Mouse (Mus musculus) limb, embryonic 14.5 days (tissue): ENCODE measurements around the gene Usp47. TPM values are rescaled to one million over a fixed set of nuclear protein-coding genes. Genes with fewer than 3 reads are reported as not detected.

Experiments used
- ATAC-seq: fragments of 200-750 bp; cut with Nextera tagmentation; 2 replicates; pipeline ENCODE4 v1.8.0; 2017; ENCODE audit warnings: low read depth, moderate number of reproducible peaks, moderate TSS enrichment; ENCODE audit not compliant: low FRiP score
- DNase-seq: peaks from one replicate; pipeline ENCODE4 v3.0.0-alpha.2; 2015; ENCODE audit warnings: low spot score
- H3K27ac ChIP-seq: fragments of 300-500 bp; sonication (generic); replicated peaks from 2 replicates; pipeline ENCODE4 v1.5.1; 2014; ENCODE audit warnings: low read depth, mild to moderate bottlenecking, low read length, moderate library complexity, mixed read lengths
- H3K27me3 ChIP-seq: fragments of 300-500 bp; sonication (generic); 2 replicates; pipeline ENCODE4 v1.6.1; 2014; ENCODE audit warnings: low read length, mixed read lengths; ENCODE audit not compliant: control insufficient read depth, insufficient read depth
- H3K36me3 ChIP-seq: fragments of 300-500 bp; sonication (generic); 2 replicates; pipeline ENCODE4 v1.6.1; 2014; ENCODE audit warnings: mild to moderate bottlenecking, low read length, moderate library complexity, mixed read lengths; ENCODE audit not compliant: control insufficient read depth, insufficient read depth
- H3K4me1 ChIP-seq: fragments of 300-500 bp; sonication (generic); 2 replicates; pipeline ENCODE4 v1.6.1; 2014; ENCODE audit warnings: antibody characterized with exemption, low read length, mixed read lengths; ENCODE audit not compliant: control insufficient read depth, insufficient read depth
- H3K4me2 ChIP-seq: fragments of 300-500 bp; sonication (generic); replicated peaks from 2 replicates; pipeline ENCODE4 v1.6.1; 2014; ENCODE audit warnings: low read depth, mild to moderate bottlenecking, low read length, moderate library complexity; ENCODE audit not compliant: severe bottlenecking
- H3K4me3 ChIP-seq: fragments of 300-500 bp; sonication (generic); replicated peaks from 2 replicates; pipeline ENCODE4 v1.5.1; 2014; ENCODE audit warnings: low read length
- H3K9ac ChIP-seq: fragments of 300-500 bp; sonication (generic); 2 replicates; pipeline ENCODE4 v1.6.1; 2014; ENCODE audit warnings: mild to moderate bottlenecking, low read depth, low read length, moderate library complexity; ENCODE audit not compliant: severe bottlenecking
- H3K9me3 ChIP-seq: fragments of 300-500 bp; sonication (generic); 2 replicates; pipeline ENCODE4 v1.6.1; 2016; ENCODE audit warnings: low read length; ENCODE audit not compliant: control insufficient read depth
- POLR2A ChIP-seq: fragments of 200-500 bp; IDR thresholded peaks from 2 replicates; pipeline ENCODE4 v1.8.0; 2012; ENCODE audit warnings: inconsistent platforms, mild to moderate bottlenecking, moderate library complexity, borderline replicate concordance; ENCODE audit not compliant: insufficient read depth, insufficient read length; ENCODE audit errors: extremely low read depth
- WGBS: fragments of 180-500 bp; shearing (Covaris S2); extraction: QIAGEN DNeasy Blood & Tissue Kit; methylation state at CpG from one replicate; pipeline ENCODE4 v1.1.7; 2014; 5-methylcytosine and 5-hydroxymethylcytosine counted together
- polyA plus RNA-seq, 2 experiments: library from polyadenylated mRNA; depleted of rRNA in 1 of 2; stranded (reverse) in 1 of 2; unstranded in 1 of 2; fragments of >200 nt; fragmentation: Nextera tagmentation in 1 of 2; extraction: Ambion mirVana in 1 of 2; gene quantifications; 2 replicates each; pipeline versions ENCODE4 v1.2.1 to v1.2.3; 2012 to 2014

The Usp47 gene
- polyA plus RNA-seq, 2 experiments = 51.9 to 81.2 TPM

DNA sequence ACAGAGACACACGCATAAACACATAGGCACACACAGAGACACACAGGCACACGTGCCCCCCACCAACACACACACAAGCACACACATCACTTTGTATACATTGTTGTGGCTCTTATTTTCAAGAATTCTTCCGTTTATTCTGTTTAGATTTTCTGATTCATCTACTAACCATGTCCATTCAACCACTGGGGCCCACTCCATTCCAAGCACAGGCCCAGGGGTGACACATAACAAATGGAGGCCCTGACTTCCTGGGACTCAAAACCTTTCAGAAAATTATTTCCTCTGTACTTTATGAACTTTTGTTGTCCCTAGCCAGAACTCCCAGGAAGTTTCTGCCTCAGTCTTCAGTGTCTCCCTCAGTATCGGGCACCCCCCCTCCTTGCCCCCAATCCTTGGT lies 111.9 kb downstream of the Usp47 start:
- ATAC-seq (no peak), DNase-seq (no peak)
- Histone ChIP-seq H3K9me3 (no peaks in the 10 kb centered on the region), H3K27me3 (no peaks in the 10 kb centered on the region), H3K36me3 (no peaks in the 10 kb centered on the region; the same call in 1 of the 2 replicates), H3K27ac (no peak overlapping the region), H3K4me2 (no peak overlapping the region), H3K4me1 (peaks cover 4% of the 10 kb centered on the region; the same call in 1 of the 2 replicates), H3K4me3 (no peak overlapping the region), H3K9ac (no peak overlapping the region)
- no peak for TF ChIP-seq POLR2A
- WGBS = 84% methylated on average over 4 of the region's 4 CpGs

DNA sequence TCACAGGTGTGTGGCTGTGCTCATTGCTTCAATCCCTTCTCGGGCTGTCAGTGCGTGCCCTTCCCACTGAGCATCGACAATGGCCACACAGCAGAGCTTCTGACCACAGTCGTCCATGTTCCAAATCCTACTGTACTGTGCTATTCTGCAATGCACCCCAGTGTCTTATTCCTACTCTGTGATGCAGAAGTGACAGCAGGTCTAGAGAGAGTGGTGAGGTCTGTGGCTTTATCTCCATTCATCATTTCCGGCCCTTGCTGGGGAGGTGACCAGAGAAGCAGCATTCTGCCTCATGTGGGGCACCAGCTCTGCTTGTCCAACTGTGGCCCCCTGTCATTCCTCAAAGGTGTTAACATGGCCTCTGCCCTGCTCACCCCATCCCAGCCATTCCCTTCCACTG lies 113.2 kb downstream of the Usp47 start:
- H3K4me1 ChIP-seq = peaks cover 4% of the 10 kb centered on the region; the same call in 1 of the 2 replicates
- H3K27ac ChIP-seq = no peak overlapping the region
- ATAC-seq = no peak
- no peak overlapping the region for H3K9ac ChIP-seq
- no peak overlapping the region for H3K4me2 ChIP-seq
- H3K27me3 ChIP-seq = no peaks in the 10 kb centered on the region
- no peak for DNase-seq
- 74% methylated on average over 5 of the region's 5 CpGs for WGBS
- no peak overlapping the region for H3K4me3 ChIP-seq
- no peak for TF ChIP-seq POLR2A
- no peaks in the 10 kb centered on the region for H3K9me3 ChIP-seq
- no peaks in the 10 kb centered on the region; the same call in 1 of the 2 replicates for H3K36me3 ChIP-seq

DNA sequence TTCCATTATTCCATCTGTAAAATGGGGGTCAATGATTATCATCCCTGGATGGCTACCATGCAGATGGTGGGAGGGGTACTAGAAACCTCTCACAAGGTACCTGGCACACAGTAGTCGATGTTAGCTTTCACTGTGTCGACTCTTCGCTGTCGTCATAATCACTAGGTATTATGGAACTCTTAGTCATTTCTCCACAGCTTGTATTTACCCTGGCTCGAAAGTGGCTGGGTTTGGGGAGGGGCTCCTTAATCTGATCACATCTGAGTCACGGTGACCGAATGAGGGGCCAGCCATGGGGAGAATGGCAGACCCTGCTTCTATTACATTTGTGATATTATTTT lies 114.8 kb downstream of the Usp47 start:
- Histone ChIP-seq H3K4me1 (no peaks in the 10 kb centered on the region), H3K9ac (no peak overlapping the region), H3K27me3 (no peaks in the 10 kb centered on the region), H3K9me3 (no peaks in the 10 kb centered on the region), H3K4me2 (no peak overlapping the region), H3K27ac (no peak overlapping the region), H3K4me3 (no peak overlapping the region), H3K36me3 (no peaks in the 10 kb centered on the region; the same call in 1 of the 2 replicates)
- no peak for TF ChIP-seq POLR2A
- WGBS = 84% methylated on average over 7 of the region's 7 CpGs
- ATAC-seq (no peak), DNase-seq (no peak)

DNA sequence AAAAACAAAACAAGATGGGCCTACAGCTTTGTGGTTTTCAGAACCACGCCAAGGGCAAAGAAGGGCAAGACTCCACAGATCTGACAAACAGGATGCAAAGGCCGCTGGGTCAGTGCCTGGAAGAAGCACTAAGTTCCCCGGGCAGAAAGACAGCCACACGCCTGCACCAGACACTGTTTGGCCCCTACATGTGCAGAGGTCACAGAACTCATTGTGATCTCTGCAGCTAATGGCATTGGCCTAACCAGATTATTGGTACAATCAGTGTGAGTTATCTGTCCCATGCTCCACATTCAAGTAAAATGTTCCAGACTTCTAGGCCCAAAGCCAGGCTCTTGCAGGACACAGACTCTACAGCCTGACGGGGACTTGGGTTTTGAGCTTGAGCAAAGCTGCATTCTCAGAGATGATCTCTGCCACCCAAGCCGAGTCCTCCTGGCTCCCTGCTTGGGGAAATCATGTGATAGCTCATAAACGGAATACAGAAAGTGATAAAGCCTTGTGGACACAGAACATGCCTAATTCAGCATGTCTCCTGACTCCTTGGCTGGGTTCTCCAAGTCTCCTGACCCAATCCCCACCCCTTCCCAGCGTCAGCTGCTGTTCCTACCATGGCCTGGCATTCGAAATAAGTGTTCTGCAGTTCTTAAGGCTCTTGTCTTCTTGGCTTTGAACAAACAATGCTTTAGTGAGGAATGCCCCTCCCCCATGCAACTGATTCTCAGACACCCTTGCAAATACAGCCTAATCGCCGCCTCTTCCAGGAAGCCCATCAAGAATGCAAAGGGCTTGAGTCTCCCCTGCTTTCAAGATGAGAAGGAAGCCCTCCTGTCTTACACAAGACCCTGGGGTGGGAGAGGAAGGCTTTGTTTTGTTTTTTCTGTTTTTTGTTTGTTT lies 115.5 kb downstream of the Usp47 start:
- Histone ChIP-seq H3K4me2 (no peak overlapping the region), H3K9ac (no peak overlapping the region), H3K36me3 (no peaks in the 10 kb centered on the region; the same call in 1 of the 2 replicates), H3K4me1 (no peaks in the 10 kb centered on the region), H3K9me3 (no peaks in the 10 kb centered on the region), H3K27me3 (no peaks in the 10 kb centered on the region), H3K27ac (no peak overlapping the region), H3K4me3 (no peak overlapping the region)
- no peak for TF ChIP-seq POLR2A
- 68% methylated on average over 11 of the region's 11 CpGs for WGBS
- DNase-seq = no peak
- ATAC-seq = no peak

DNA sequence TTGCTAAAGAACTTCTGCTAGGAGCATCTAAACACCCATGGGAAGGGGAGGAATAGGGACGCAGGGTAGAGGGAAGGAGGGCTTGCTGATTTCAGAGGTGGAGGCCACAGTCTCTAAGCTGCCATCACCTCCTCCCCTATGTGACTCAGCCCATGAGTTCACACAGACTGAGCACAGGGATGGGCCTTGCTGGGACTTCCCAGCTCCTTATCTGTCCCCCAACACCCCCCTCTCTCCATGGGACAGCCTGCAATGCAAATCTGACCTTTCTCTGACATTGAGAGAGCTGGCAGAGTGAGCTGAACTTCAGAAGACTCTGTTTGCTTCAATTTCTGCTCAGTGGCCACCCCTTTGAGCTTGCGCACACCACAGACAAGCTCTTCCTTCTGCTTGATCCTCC lies 117.4 kb downstream of the Usp47 start:
- Histone ChIP-seq H3K36me3 (no peaks in the 10 kb centered on the region; the same call in 1 of the 2 replicates), H3K9me3 (no peaks in the 10 kb centered on the region), H3K27me3 (no peaks in the 10 kb centered on the region), H3K4me2 (no peak overlapping the region), H3K4me3 (no peak overlapping the region), H3K9ac (no peak overlapping the region), H3K27ac (no peak overlapping the region), H3K4me1 (peaks cover 13% of the 10 kb centered on the region)
- DNase-seq (no peak), ATAC-seq (no peak)
- no peak for TF ChIP-seq POLR2A
- WGBS = 95% methylated on average over 2 of the region's 2 CpGs

DNA sequence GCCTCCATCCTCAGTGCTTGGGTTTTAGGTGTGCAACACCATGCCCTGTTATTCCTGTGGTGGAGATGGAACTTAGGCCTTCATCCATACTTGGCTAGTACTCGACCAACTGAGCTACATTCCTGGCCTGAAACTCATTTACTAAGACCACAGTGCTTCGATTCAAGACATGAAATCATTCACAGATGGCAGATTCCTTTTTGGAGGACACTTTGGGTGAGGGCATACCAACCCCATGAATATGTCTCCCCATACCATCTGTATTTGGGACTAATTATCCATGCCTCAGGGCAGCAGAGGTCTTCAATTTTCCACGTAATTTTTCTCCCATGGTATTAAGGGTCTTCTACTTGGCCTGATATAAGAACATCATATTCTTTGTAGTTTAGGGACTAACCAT lies 119.3 kb downstream of the Usp47 start:
- no peak for ATAC-seq
- 55% methylated on average over 3 of the region's 3 CpGs for WGBS
- no peak for TF ChIP-seq POLR2A

More for the DNA sequence above, 119.3 kb downstream of the Usp47 start:
- Histone ChIP-seq H3K4me2 (no peak overlapping the region), H3K4me1 (peaks cover 16% of the 10 kb centered on the region), H3K9me3 (no peaks in the 10 kb centered on the region), H3K27me3 (no peaks in the 10 kb centered on the region), H3K27ac (no peak overlapping the region), H3K9ac (no peak overlapping the region), H3K4me3 (no peak overlapping the region), H3K36me3 (no peaks in the 10 kb centered on the region; the same call in 1 of the 2 replicates)
- DNase-seq = no peak
